Mouse (Mus musculus): ENCODE data around the gene Ifne. TPM values are rescaled to one million over a fixed set of nuclear protein-coding genes. Genes with fewer than 3 reads are reported as not detected.
"Not testable (repeated sequence)": the region's sequence is repeated elsewhere in the genome, so short reads cannot be mapped to it uniquely, and the experiment has no call there.

Ifne gene
- polyA plus RNA-seq, 1 experiment from 2014 or later, result not detected

DNA sequence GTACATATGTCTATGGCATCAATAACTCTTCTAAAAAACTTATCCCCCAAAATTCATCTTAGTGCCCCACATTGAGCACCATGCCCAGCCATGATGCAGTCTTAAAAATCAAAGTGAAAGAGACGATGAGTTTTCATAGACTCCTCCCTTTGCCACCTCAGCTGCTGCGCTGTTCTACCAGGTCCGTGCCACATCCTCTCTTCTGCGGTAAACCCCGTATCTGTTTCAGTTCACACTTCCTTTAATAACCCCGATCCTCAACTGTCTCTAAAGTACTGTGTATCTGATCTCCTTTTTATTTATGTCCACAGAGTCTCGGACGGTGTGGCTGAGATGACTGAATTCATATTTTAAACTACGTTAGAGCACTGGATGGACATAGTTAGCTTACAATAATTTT is 15.4 kb downstream of the Ifne start:
- ATAC-seq (ENCODE audit: borderline replicate concordance, extremely low read depth, low FRiP score, low TSS enrichment), result no peak
- no peak overlapping the region for H3K27ac ChIP-seq
- H3K4me1 ChIP-seq, result peaks cover 8% of the 10 kb centered on the region; the same call in 1 of the 2 replicates
- H3K9ac ChIP-seq, result no peak overlapping the region
- WGBS, result 43% methylated on average over 9 of the region's 9 CpGs
- H3K36me3 ChIP-seq, result no peaks in the 10 kb centered on the region
- no peak overlapping the region for H3K4me2 ChIP-seq
- no peak overlapping the region for H3K4me3 ChIP-seq
- H3K27me3 ChIP-seq, result peaks cover 29% of the 10 kb centered on the region
- H3K9me3 ChIP-seq, result no peaks in the 10 kb centered on the region

GRCm38 (mm10) chr4:88863309-88863708 is 16.7 kb downstream of the Ifne start:
- no peak overlapping the region for H3K9ac ChIP-seq
- no peak for ATAC-seq (ENCODE audit: borderline replicate concordance, extremely low read depth, low FRiP score, low TSS enrichment)
- no peak overlapping the region for H3K4me3 ChIP-seq
- H3K9me3 ChIP-seq, result no peaks in the 10 kb centered on the region
- H3K4me2 ChIP-seq, result no peak overlapping the region
- H3K27ac ChIP-seq, result no peak overlapping the region
- H3K4me1 ChIP-seq, result peaks cover 6% of the 10 kb centered on the region; the same call in 1 of the 2 replicates
- peaks cover 24% of the 10 kb centered on the region for H3K27me3 ChIP-seq
- no peaks in the 10 kb centered on the region for H3K36me3 ChIP-seq
- 6% methylated on average over 7 of the region's 7 CpGs for WGBS

- H3K9ac ChIP-seq, result no peak overlapping the region
- no peak for ATAC-seq (ENCODE audit: borderline replicate concordance, extremely low read depth, low FRiP score, low TSS enrichment)
- H3K36me3 ChIP-seq, result no peaks in the 10 kb centered on the region
- H3K4me3 ChIP-seq, result no peak overlapping the region
- no peaks in the 10 kb centered on the region for H3K9me3 ChIP-seq
- no peak overlapping the region for H3K4me2 ChIP-seq
- no peak overlapping the region for H3K27ac ChIP-seq
- H3K4me1 ChIP-seq, result no peaks in the 10 kb centered on the region
- H3K27me3 ChIP-seq, result peaks cover 12% of the 10 kb centered on the region; the same call in 1 of the 2 replicates
These were observed 20.8 kb downstream of the Ifne start for GRCm38 (mm10) chr4:88859214-88859613.

DNA sequence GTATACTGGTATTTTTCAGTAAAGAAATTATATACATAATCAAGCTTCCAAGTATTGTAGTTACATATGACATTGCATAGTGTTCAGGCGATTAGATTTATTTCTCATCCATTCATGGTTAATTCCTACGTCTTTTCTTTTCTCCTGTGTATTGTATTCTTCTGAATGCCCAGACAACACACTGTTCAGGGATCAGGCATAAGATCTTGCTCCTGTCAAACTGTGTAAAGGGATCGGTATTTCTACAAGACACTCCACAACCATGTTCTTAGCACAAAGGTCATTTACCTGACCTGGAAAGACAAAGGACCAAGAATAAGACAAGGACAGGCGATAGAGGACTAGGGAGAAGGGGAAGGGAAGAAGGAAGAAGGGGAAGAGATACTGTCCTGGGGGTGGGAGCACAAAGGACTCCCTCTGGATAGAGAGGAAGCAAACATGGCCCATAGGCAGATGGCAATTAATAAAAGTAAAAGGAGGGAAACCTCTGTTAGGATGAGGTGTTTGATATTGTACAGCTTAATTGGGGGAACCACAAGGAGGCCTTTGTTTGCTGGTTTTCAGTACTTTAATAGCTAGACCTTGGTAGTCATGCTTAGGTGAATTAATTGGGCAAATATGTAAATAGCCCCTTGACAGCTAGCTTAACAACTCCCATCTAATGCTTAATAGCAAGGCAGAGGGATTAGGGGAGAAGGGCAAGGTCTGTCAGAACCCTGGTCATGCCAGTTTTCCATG is 28.8 kb downstream of the Ifne start:
- Histone ChIP-seq H3K4me3 (no peak overlapping the region), H3K9me3 (no peaks in the 10 kb centered on the region), H3K4me1 (no peaks in the 10 kb centered on the region), H3K36me3 (no peaks in the 10 kb centered on the region), H3K4me2 (no peak overlapping the region), H3K9ac (no peak overlapping the region), H3K27me3 (no peaks in the 10 kb centered on the region), H3K27ac (no peak overlapping the region)
- whole genome bisulfite sequencing, result 62% methylated on average over 4 of the region's 4 CpGs
- ATAC-seq (ENCODE audit: borderline replicate concordance, extremely low read depth, low FRiP score, low TSS enrichment), result no peak

DNA sequence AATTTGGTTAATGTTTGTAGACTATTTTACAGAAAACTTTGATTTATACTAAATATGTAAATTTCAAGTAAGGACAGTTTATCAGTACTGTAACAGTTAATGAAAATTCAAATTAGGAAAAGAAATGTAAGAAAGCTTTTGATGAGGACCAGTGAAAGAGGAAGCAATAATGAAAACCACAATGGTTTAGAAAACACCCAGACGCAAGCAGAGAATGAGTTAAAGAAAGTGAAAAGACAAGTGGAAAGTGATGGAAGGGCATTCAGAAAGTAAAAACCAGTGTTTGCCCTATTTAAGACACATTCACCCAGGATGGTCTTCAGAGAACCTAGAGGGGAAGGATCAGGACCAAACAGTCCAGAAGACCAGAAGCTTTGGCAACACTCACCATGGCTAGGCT is 30.3 kb downstream of the Ifne start, which contains the start of gene Ifna1:
Ifna1 (plus strand) TSS at position 390 of the 400 bp plus-strand sequence.
- no peak within 1 kb of the TSS for H3K9ac ChIP-seq
- no peak within 1 kb of the TSS for H3K4me2 ChIP-seq
- no peaks in the 10 kb centered on the region for H3K9me3 ChIP-seq
- no peaks in the 10 kb centered on the region for H3K36me3 ChIP-seq
- H3K4me3 ChIP-seq, result no peak within 1 kb of the TSS
- no peaks in the 10 kb centered on the region for H3K27me3 ChIP-seq
- H3K4me1 ChIP-seq, result no peaks in the 10 kb centered on the region
- no peak for ATAC-seq (ENCODE audit: borderline replicate concordance, extremely low read depth, low FRiP score, low TSS enrichment)
- no peak within 1 kb of the TSS for H3K27ac ChIP-seq
- 76% methylated on average over 1 of the region's 1 CpGs for WGBS

GRCm38 (mm10) chr4:88845334-88845733 is 34.7 kb downstream of the Ifne start:
- no peak for ATAC-seq (ENCODE audit: borderline replicate concordance, extremely low read depth, low FRiP score, low TSS enrichment)
- Histone ChIP-seq H3K36me3 (no peaks in the 10 kb centered on the region), H3K9me3 (no peaks in the 10 kb centered on the region), H3K4me3 (no peak overlapping the region), H3K27me3 (no peaks in the 10 kb centered on the region), H3K9ac (no peak overlapping the region), H3K27ac (no peak overlapping the region), H3K4me2 (no peak overlapping the region), H3K4me1 (no peaks in the 10 kb centered on the region)
- WGBS, result 33% methylated on average over 2 of the region's 2 CpGs

DNA sequence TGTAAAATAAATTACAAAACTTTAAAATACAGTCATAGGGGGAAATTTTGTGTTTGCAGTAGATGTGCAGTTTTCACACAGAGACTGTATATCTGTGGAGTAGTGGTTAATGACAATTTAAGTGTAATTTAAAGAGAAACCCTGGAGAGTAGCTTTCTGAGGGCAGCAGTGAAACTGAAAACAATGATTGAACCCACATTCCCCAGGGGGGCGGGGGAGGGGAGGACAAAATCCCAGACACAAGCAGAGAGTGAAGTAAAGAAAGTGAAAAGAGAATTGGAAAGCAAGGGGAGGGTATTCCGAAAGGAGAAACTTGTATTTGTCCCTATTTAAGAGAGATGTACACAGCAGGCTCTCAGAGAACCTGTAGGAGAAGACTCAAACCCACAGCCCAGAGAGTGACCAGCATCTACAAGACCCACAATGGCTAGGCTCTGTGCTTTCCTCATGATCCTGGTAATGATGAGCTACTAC is 38.5 kb downstream of the Ifne start, which contains the start of gene Ifna4:
Ifna4 (plus strand) TSS at position 424 of the 474 bp plus-strand sequence.
- 38% methylated on average over 2 of the region's 2 CpGs for WGBS
- ATAC-seq (ENCODE audit: borderline replicate concordance, extremely low read depth, low FRiP score, low TSS enrichment), result no peak
- H3K9me3 ChIP-seq, result no peaks in the 10 kb centered on the region

GRCm38 (mm10) chr4:88840058-88840457 is 39.9 kb downstream of the Ifne start:
- Histone ChIP-seq H3K4me3 (no peak overlapping the region), H3K27me3 (no peaks in the 10 kb centered on the region; the same call in 1 of the 2 replicates), H3K4me1 (no peaks in the 10 kb centered on the region), H3K36me3 (no peaks in the 10 kb centered on the region), H3K9ac (no peak overlapping the region), H3K27ac (no peak overlapping the region), H3K9me3 (no peaks in the 10 kb centered on the region), H3K4me2 (no peak overlapping the region)
- 58% methylated on average over 3 of the region's 3 CpGs for WGBS
- ATAC-seq (ENCODE audit: borderline replicate concordance, extremely low read depth, low FRiP score, low TSS enrichment), result no peak

More for the DNA sequence above, 38.5 kb downstream of the Ifne start, which contains the start of gene Ifna4:
- Histone ChIP-seq H3K4me1 (no peaks in the 10 kb centered on the region), H3K4me3 (no peak within 1 kb of the TSS), H3K27ac (no peak within 1 kb of the TSS), H3K27me3 (no peaks in the 10 kb centered on the region; the same call in 1 of the 2 replicates), H3K36me3 (no peaks in the 10 kb centered on the region), H3K9ac (no peak within 1 kb of the TSS), H3K4me2 (no peak within 1 kb of the TSS)

- Histone ChIP-seq H3K4me1 (no peaks in the 10 kb centered on the region), H3K27ac (no peak overlapping the region), H3K9ac (no peak overlapping the region), H3K4me2 (no peak overlapping the region), H3K27me3 (no peaks in the 10 kb centered on the region; the same call in 1 of the 2 replicates), H3K4me3 (no peak overlapping the region), H3K9me3 (no peaks in the 10 kb centered on the region), H3K36me3 (no peaks in the 10 kb centered on the region)
- 51% methylated on average over 3 of the region's 3 CpGs for WGBS
- no peak for ATAC-seq (ENCODE audit: borderline replicate concordance, extremely low read depth, low FRiP score, low TSS enrichment)
These were observed 41.2 kb downstream of the Ifne start for GRCm38 (mm10) chr4:88838828-88839227.

DNA sequence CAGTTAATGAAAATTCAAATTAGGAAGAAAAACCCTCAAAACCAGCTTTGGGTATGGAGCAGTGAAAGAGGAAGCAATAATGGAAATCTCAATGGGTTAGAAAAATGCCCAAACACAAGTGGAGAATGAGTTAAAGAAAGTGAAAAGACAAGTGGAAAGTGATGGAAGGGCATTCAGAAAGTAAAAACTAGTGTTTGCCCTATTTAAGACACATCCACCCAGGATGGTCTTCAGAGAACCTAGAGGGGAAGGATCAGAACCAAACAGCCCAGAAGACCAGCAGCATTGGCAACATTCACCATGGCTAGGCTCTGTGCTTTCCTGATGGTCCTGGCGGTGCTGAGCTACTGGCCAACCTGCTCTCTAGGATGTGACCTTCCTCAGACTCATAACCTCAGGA is 44.8 kb downstream of the Ifne start, which contains the start of gene Ifna5:
Ifna5 (plus strand) TSS at position 301 of the 400 bp plus-strand sequence.
- H3K4me1 ChIP-seq; H3K4me3 ChIP-seq; ATAC-seq (ENCODE audit: borderline replicate concordance, extremely low read depth, low FRiP score, low TSS enrichment); H3K9ac ChIP-seq; H3K9me3 ChIP-seq; H3K36me3 ChIP-seq; H3K4me2 ChIP-seq; H3K27me3 ChIP-seq; H3K27ac ChIP-seq: not testable (repeated sequence)
- 87% methylated on average over 1 of the region's 1 CpGs for WGBS

DNA sequence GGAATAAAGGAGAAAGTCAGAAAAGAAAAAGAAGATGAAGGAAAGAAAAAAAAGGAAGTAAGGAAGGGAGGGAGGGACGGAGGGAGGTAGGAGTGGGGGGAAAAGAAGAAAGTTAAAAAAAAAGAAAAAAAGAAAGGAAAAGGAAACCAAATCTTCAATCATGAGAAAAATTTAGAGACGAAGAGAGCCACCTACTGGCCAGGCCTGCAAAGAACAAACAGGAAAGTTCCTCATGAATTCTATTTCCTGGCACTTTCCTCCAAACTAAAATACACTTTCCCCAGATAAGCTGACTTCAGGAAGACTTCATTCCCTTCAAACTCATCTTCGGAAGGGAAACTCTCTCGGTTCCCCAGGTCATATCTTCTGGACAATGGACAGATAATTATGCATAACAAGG is 49.5 kb downstream of the Ifne start:
- no peaks in the 10 kb centered on the region for H3K27me3 ChIP-seq
- no peaks in the 10 kb centered on the region for H3K4me1 ChIP-seq
- no peak overlapping the region for H3K4me2 ChIP-seq
- no peaks in the 10 kb centered on the region for H3K36me3 ChIP-seq
- WGBS, result 20% methylated on average over 4 of the region's 4 CpGs
- H3K9ac ChIP-seq, result no peak overlapping the region
- H3K4me3 ChIP-seq, result no peak overlapping the region
- ATAC-seq (ENCODE audit: borderline replicate concordance, extremely low read depth, low FRiP score, low TSS enrichment), result no peak
- H3K27ac ChIP-seq, result no peak overlapping the region
- H3K9me3 ChIP-seq, result no peaks in the 10 kb centered on the region

All from lung, embryonic 15.5 days (tissue).